Comparison of ENCODE assay signal across 13 mouse cellular contexts in the genomic region with DNA sequence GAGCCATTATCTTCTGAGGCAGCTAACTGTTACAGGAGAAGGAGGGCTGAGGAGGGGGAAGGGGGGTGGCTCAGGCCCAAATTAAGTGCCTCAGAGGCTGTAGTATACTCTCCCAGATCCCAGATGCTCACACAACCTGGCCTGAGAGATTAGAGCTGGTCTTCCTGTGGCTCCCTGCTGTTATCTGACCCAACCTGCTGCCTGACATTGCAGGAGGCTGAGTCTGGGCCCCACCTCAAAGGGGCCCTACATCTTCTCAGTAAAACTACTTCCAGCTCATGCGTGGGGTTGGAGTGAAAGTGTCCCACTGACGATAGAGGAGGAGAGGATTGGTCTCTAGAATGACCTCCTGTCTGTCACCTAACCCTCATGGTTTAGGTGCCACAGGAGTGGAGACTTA.
DNase-seq lines count a peak whose midpoint lies in the region; ATAC-seq and TF ChIP-seq lines count a peak whose summit lies in the region.
"Had no signal": no experiment of that assay in that cellular context is flagged by ENCODE, and none has a peak within 500 bp of the region (broad histone marks: within the 10 kb centered on the region; RNA-seq: fewer than 3 reads in every experiment).

No protein-coding gene starts in this region.

- peak; percentile 65 for ATAC-seq in kidney, embryonic 15.5 days (replicated peaks; ENCODE audit: low FRiP score)

- peaks cover 8% of the 10 kb centered on the region; the same call in 1 of the 2 replicates for H3K27me3 ChIP-seq in kidney, embryonic 15.5 days
- H3K27me3 ChIP-seq in embryonic facial prominence, embryonic 10.5 days (replicated peaks; ENCODE audit: low read depth, poor library complexity, severe bottlenecking), result no peaks in the 10 kb centered on the region; the same call in 1 of the 2 replicates
- H3K27me3 ChIP-seq in cerebellum, adult 2 months (ENCODE audit: control insufficient read depth, insufficient read depth, low read length), result no peaks in the 10 kb centered on the region
- H3K27me3 ChIP-seq: embryonic facial prominence, embryonic 15.5 days; hindbrain, embryonic 15.5 days had no signal

- no peak overlapping the region for H3K4me3 ChIP-seq in kidney, embryonic 15.5 days (replicated peaks)
- H3K4me3 ChIP-seq in embryonic facial prominence, embryonic 10.5 days, result no peak overlapping the region
- no peak overlapping the region for H3K4me3 ChIP-seq in cerebellum, adult 2 months (replicated peaks; ENCODE audit: insufficient read depth, low read depth, low read length)
- H3K4me3 ChIP-seq: embryonic facial prominence, embryonic 15.5 days; gastrocnemius, adult 2 months; hindbrain, embryonic 15.5 days had no signal

- no peak for DNase-seq in kidney, adult 11 months
- DNase-seq in c-Kit-negative CD71-positive TER-119-positive erythroid progenitor cells, embryonic 14.5 days (ENCODE audit: low read depth, low spot score), result peak; percentile 91
- DNase-seq in liver, result peak; percentile 92
- peak; percentile 70 to 83 for DNase-seq in spleen, postnatal 36 days (ENCODE audit: low spot score in 2 of 2)
- DNase-seq in embryonic facial prominence, embryonic 10.5 days (ENCODE audit: low spot score), result no peak
- DNase-seq in cerebellum, adult 2 months, result no peak
- DNase-seq: cerebellum, adult 18-20 months; gastrocnemius, adult 2 months; kidney, postnatal 14 days; midbrain, embryonic 14.5 days had no signal

- no peaks in the 10 kb centered on the region for H3K9me3 ChIP-seq in kidney, embryonic 15.5 days (replicated peaks)
- no peaks in the 10 kb centered on the region for H3K9me3 ChIP-seq in embryonic facial prominence, embryonic 10.5 days
- H3K9me3 ChIP-seq: embryonic facial prominence, embryonic 15.5 days; hindbrain, embryonic 15.5 days had no signal

- H3K27ac ChIP-seq in kidney, embryonic 15.5 days, result no peak overlapping the region
- H3K27ac ChIP-seq in embryonic facial prominence, embryonic 10.5 days (replicated peaks), result no peak overlapping the region
- H3K27ac ChIP-seq in cerebellum, adult 2 months (ENCODE audit: insufficient read depth, low read length), result no peak overlapping the region
- H3K27ac ChIP-seq: embryonic facial prominence, embryonic 15.5 days; gastrocnemius, adult 2 months; hindbrain, embryonic 15.5 days had no signal

- WGBS in kidney, embryonic 15.5 days, result 44% methylated on average over 2 of the region's 2 CpGs
- WGBS in embryonic facial prominence, embryonic 10.5 days, result 26% methylated on average over 2 of the region's 2 CpGs
- 73% methylated on average over 2 of the region's 2 CpGs for WGBS in cerebellum, adult 2 months

- peaks cover 37% of the 10 kb centered on the region for H3K4me1 ChIP-seq in kidney, embryonic 15.5 days
- H3K4me1 ChIP-seq in embryonic facial prominence, embryonic 10.5 days, result peaks cover 49% of the 10 kb centered on the region
- H3K4me1 ChIP-seq in cerebellum, adult 2 months (ENCODE audit: control insufficient read depth, insufficient read depth, low read length), result no peaks in the 10 kb centered on the region

- TF ChIP-seq POLR2A in cerebellum, adult 2 months (IDR thresholded peaks at IDR 0.05; ENCODE audit: borderline replicate concordance, insufficient read depth, low read length), result no peak

- no peak overlapping the region for H3K9ac ChIP-seq in kidney, embryonic 15.5 days
- H3K9ac ChIP-seq: embryonic facial prominence, embryonic 15.5 days; hindbrain, embryonic 15.5 days had no signal

- H3K4me2 ChIP-seq in kidney, embryonic 15.5 days, result no peak overlapping the region
- H3K4me2 ChIP-seq: embryonic facial prominence, embryonic 15.5 days; hindbrain, embryonic 15.5 days had no signal

- no peaks in the 10 kb centered on the region for H3K36me3 ChIP-seq in kidney, embryonic 15.5 days
- no peaks in the 10 kb centered on the region for H3K36me3 ChIP-seq in embryonic facial prominence, embryonic 10.5 days (replicated peaks)
- H3K36me3 ChIP-seq: embryonic facial prominence, embryonic 15.5 days; hindbrain, embryonic 15.5 days had no signal

- no peak for TF ChIP-seq CTCF in cerebellum, adult 2 months (IDR thresholded peaks at IDR 0.05; ENCODE audit: borderline replicate concordance, insufficient read depth, low read depth, low read length)

Comparison
In these comparisons a context has a peak if more than half of its experiments do, and no peak if none do; other contexts are left out.
1. DNase-seq: peak in c-Kit-negative CD71-positive TER-119-positive erythroid progenitor cells, embryonic 14.5 days (single experiment), liver (single experiment) and spleen, postnatal 36 days (2 of 2); none in kidney, adult 11 months (single experiment), embryonic facial prominence, embryonic 10.5 days (single experiment) and cerebellum, adult 2 months (0 of 2).